Mouse (Mus musculus) retina, postnatal 7 days (tissue): ENCODE measurements around the gene Zfp697.
"Not testable (repeated sequence)": the region's sequence is repeated elsewhere in the genome, so short reads cannot be mapped to it uniquely, and the experiment has no call there.

Experiments
- DNase-seq: peaks from one replicate; pipeline ENCODE4 v3.0.0-alpha.2; 2012; ENCODE audit warnings: low read depth, low spot score

Gene Zfp697

GRCm38 (mm10) chr3:98497401-98497800 lies 115.1 kb downstream of the Zfp697 start:
- DNase-seq = not testable (repeated sequence)

GRCm38 (mm10) chr3:98507229-98507628 lies 125.0 kb downstream of the Zfp697 start:
- DNase-seq = not testable (repeated sequence)

- not testable (repeated sequence) for DNase-seq
Measured at GRCm38 (mm10) chr3:98510414-98510813, 128.2 kb downstream of the Zfp697 start, which contains the start of gene Hsd3b4. TSS of gene Hsd3b4 (minus strand) at chr3:98510514.

- not testable (repeated sequence) for DNase-seq
Measured at GRCm38 (mm10) chr3:98522779-98523178, 140.5 kb downstream of the Zfp697 start.

GRCm38 (mm10) chr3:98524552-98524951 lies 142.3 kb downstream of the Zfp697 start:
- not testable (repeated sequence) for DNase-seq

GRCm38 (mm10) chr3:98524978-98525377 lies 142.7 kb downstream of the Zfp697 start:
- not testable (repeated sequence) for DNase-seq

- DNase-seq = not testable (repeated sequence)
Measured at GRCm38 (mm10) chr3:98547641-98548040, 165.4 kb downstream of the Zfp697 start.

- DNase-seq = not testable (repeated sequence)
Measured at GRCm38 (mm10) chr3:98548495-98548894, 166.2 kb downstream of the Zfp697 start.

GRCm38 (mm10) chr3:98550215-98550614 lies 168.0 kb downstream of the Zfp697 start:
- DNase-seq = not testable (repeated sequence)

GRCm38 (mm10) chr3:98550832-98551231 lies 168.6 kb downstream of the Zfp697 start:
- not testable (repeated sequence) for DNase-seq

- DNase-seq = not testable (repeated sequence)
Measured at GRCm38 (mm10) chr3:98560711-98561110, 178.4 kb downstream of the Zfp697 start.

GRCm38 (mm10) chr3:98563831-98564230 lies 181.6 kb downstream of the Zfp697 start:
- DNase-seq = not testable (repeated sequence)

GRCm38 (mm10) chr3:98564894-98565293 lies 182.6 kb downstream of the Zfp697 start:
- DNase-seq = not testable (repeated sequence)

GRCm38 (mm10) chr3:98567717-98568116 lies 185.5 kb downstream of the Zfp697 start:
- not testable (repeated sequence) for DNase-seq

- DNase-seq = not testable (repeated sequence)
Measured at GRCm38 (mm10) chr3:98581024-98581423, 198.8 kb downstream of the Zfp697 start.

GRCm38 (mm10) chr3:98582202-98582601 lies 199.9 kb downstream of the Zfp697 start:
- not testable (repeated sequence) for DNase-seq

GRCm38 (mm10) chr3:98582622-98583021 lies 200.4 kb downstream of the Zfp697 start:
- not testable (repeated sequence) for DNase-seq

GRCm38 (mm10) chr3:98587721-98588120 lies 205.5 kb downstream of the Zfp697 start:
- no peak for DNase-seq

- no peak for DNase-seq
Measured at GRCm38 (mm10) chr3:98588707-98589106, 206.4 kb downstream of the Zfp697 start, which contains the start of gene Gm10681. TSS of gene Gm10681 (minus strand) at chr3:98588807.

GRCm38 (mm10) chr3:98613540-98613939 lies 231.3 kb downstream of the Zfp697 start:
- DNase-seq = not testable (repeated sequence)

GRCm38 (mm10) chr3:98613963-98614362 lies 231.7 kb downstream of the Zfp697 start:
- no peak for DNase-seq

- not testable (repeated sequence) for DNase-seq
Measured at GRCm38 (mm10) chr3:98614406-98614927, 232.2 kb downstream of the Zfp697 start.

- not testable (repeated sequence) for DNase-seq
Measured at GRCm38 (mm10) chr3:98616244-98616643, 234.0 kb downstream of the Zfp697 start.
